Mouse (Mus musculus): Measurements from ENCODE around the gene Cd274. TPM values are rescaled to one million over a fixed set of nuclear protein-coding genes. Genes with fewer than 3 reads are reported as not detected.

Gene Cd274
- polyA plus RNA-seq (2015; fragmentation: Nextera tagmentation; extraction: Ambion mirVana): 0.57 and 0.79 TPM in 2 replicates

- H3K36me3 ChIP-seq (ENCODE audit: insufficient read depth, low read length): no peaks in the 10 kb centered on the region
- peak within 1 kb of the TSS; percentile 27; the same call in 1 of the 2 replicates for H3K9ac ChIP-seq (replicated peaks; ENCODE audit: low read depth)
- WGBS: under 1% methylated on average over 26 of the region's 26 CpGs
- peak within 1 kb of the TSS; percentile 67 for H3K4me2 ChIP-seq (replicated peaks; ENCODE audit: low read depth, low read length)
- H3K27me3 ChIP-seq (replicated peaks; ENCODE audit: insufficient read depth, low read length): no peaks in the 10 kb centered on the region
- H3K4me3 ChIP-seq (ENCODE audit: low read depth, low read length): peak within 1 kb of the TSS; percentile 56
- H3K27ac ChIP-seq (ENCODE audit: low read length): peak within 1 kb of the TSS; percentile 78
- peaks cover 8% of the 10 kb centered on the region; the same call in 1 of the 2 replicates for H3K4me1 ChIP-seq (ENCODE audit: insufficient read depth, low read depth, low read length)
- no peaks in the 10 kb centered on the region for H3K9me3 ChIP-seq (ENCODE audit: low read length)
- peak; percentile 91 for ATAC-seq
- TF ChIP-seq CTCF (IDR thresholded peaks at IDR 0.05) (no peak), EP300 (IDR thresholded peaks at IDR 0.05) (peak; percentile 53)
- DNase-seq (ENCODE audit: low spot score): peak; percentile 92
Measured at GRCm38 (mm10) chr19:29366969-29367622, at the start of gene Cd274, which contains the start of gene Plgrkt. Cd274 (plus strand) TSS chr19:29367455. Plgrkt (minus strand) TSS chr19:29367390.

- Histone ChIP-seq H3K27ac (ENCODE audit: low read length) (no peak overlapping the region), H3K4me2 (replicated peaks; ENCODE audit: low read depth, low read length) (no peak overlapping the region), H3K4me3 (ENCODE audit: low read depth, low read length) (no peak overlapping the region), H3K36me3 (ENCODE audit: insufficient read depth, low read length) (no peaks in the 10 kb centered on the region), H3K27me3 (replicated peaks; ENCODE audit: insufficient read depth, low read length) (0 out of 2 replicates have a peak, but pooled peaks cover 6% of the 10 kb centered on the region), H3K9ac (replicated peaks; ENCODE audit: low read depth) (no peak overlapping the region), H3K4me1 (ENCODE audit: insufficient read depth, low read depth, low read length) (peaks cover 4% of the 10 kb centered on the region; the same call in 1 of the 2 replicates), H3K9me3 (ENCODE audit: low read length) (no peaks in the 10 kb centered on the region)
- TF ChIP-seq EP300 (IDR thresholded peaks at IDR 0.05) (no peak), CTCF (IDR thresholded peaks at IDR 0.05) (no peak)
- WGBS: 68% methylated on average over 8 of the region's 8 CpGs
- DNase-seq (ENCODE audit: low spot score) (no peak), ATAC-seq (no peak)
Measured at GRCm38 (mm10) chr19:29323416-29324049, 43.7 kb upstream of the Cd274 start.

- Histone ChIP-seq H3K9me3 (ENCODE audit: low read length) (no peaks in the 10 kb centered on the region), H3K27ac (ENCODE audit: low read length) (no peak within 1 kb of the TSS), H3K4me2 (replicated peaks; ENCODE audit: low read depth, low read length) (peak within 1 kb of the TSS; percentile 61), H3K4me3 (ENCODE audit: low read depth, low read length) (peak within 1 kb of the TSS; percentile 22), H3K27me3 (replicated peaks; ENCODE audit: insufficient read depth, low read length) (0 out of 2 replicates have a peak, but pooled peaks cover 6% of the 10 kb centered on the region), H3K9ac (replicated peaks; ENCODE audit: low read depth) (no peak within 1 kb of the TSS), H3K36me3 (ENCODE audit: insufficient read depth, low read length) (no peaks in the 10 kb centered on the region), H3K4me1 (ENCODE audit: insufficient read depth, low read depth, low read length) (peaks cover 4% of the 10 kb centered on the region; the same call in 1 of the 2 replicates)
- no peak for TF ChIP-seq CTCF (IDR thresholded peaks at IDR 0.05)
- no peak for TF ChIP-seq EP300 (IDR thresholded peaks at IDR 0.05)
- peak; percentile 99 for ATAC-seq
- peak; percentile 72 for DNase-seq (ENCODE audit: low spot score)
- WGBS: 2% methylated on average over 29 of the region's 31 CpGs
Measured at GRCm38 (mm10) chr19:29325053-29325851, 42.0 kb upstream of the Cd274 start, which contains the start of gene Insl6. Insl6 (minus strand) TSS chr19:29325356.

- Histone ChIP-seq H3K4me2 (replicated peaks; ENCODE audit: low read depth, low read length) (peak overlapping the region; percentile 61; the same call in 1 of the 2 replicates), H3K9me3 (ENCODE audit: low read length) (no peaks in the 10 kb centered on the region), H3K36me3 (ENCODE audit: insufficient read depth, low read length) (no peaks in the 10 kb centered on the region), H3K4me3 (ENCODE audit: low read depth, low read length) (no peak overlapping the region), H3K27me3 (replicated peaks; ENCODE audit: insufficient read depth, low read length) (0 out of 2 replicates have a peak, but pooled peaks cover 6% of the 10 kb centered on the region), H3K9ac (replicated peaks; ENCODE audit: low read depth) (no peak overlapping the region), H3K4me1 (ENCODE audit: insufficient read depth, low read depth, low read length) (peaks cover 4% of the 10 kb centered on the region; the same call in 1 of the 2 replicates), H3K27ac (ENCODE audit: low read length) (no peak overlapping the region)
- ATAC-seq (no peak), DNase-seq (ENCODE audit: low spot score) (no peak)
- TF ChIP-seq CTCF (IDR thresholded peaks at IDR 0.05) (no peak), EP300 (IDR thresholded peaks at IDR 0.05) (no peak)
- 32% methylated on average over 9 of the region's 9 CpGs for WGBS
Measured at GRCm38 (mm10) chr19:29325852-29326180, 41.4 kb upstream of the Cd274 start.

GRCm38 (mm10) chr19:29326396-29326795 lies 40.9 kb upstream of the Cd274 start:
- Histone ChIP-seq H3K27ac (ENCODE audit: low read length) (no peak overlapping the region), H3K36me3 (ENCODE audit: insufficient read depth, low read length) (no peaks in the 10 kb centered on the region), H3K9ac (replicated peaks; ENCODE audit: low read depth) (no peak overlapping the region), H3K4me1 (ENCODE audit: insufficient read depth, low read depth, low read length) (peaks cover 4% of the 10 kb centered on the region; the same call in 1 of the 2 replicates), H3K27me3 (replicated peaks; ENCODE audit: insufficient read depth, low read length) (0 out of 2 replicates have a peak, but pooled peaks cover 6% of the 10 kb centered on the region), H3K4me2 (replicated peaks; ENCODE audit: low read depth, low read length) (no peak overlapping the region), H3K9me3 (ENCODE audit: low read length) (no peaks in the 10 kb centered on the region), H3K4me3 (ENCODE audit: low read depth, low read length) (no peak overlapping the region)
- no peak for ATAC-seq
- WGBS: 84% methylated on average over 4 of the region's 4 CpGs
- TF ChIP-seq CTCF (IDR thresholded peaks at IDR 0.05) (no peak), EP300 (IDR thresholded peaks at IDR 0.05) (no peak)
- no peak for DNase-seq (ENCODE audit: low spot score)

Measured in lung, postnatal 0 days (tissue).